Mouse (Mus musculus) adrenal gland, postnatal 25 days (tissue): ENCODE data around the gene Hspa12b. TPM values are rescaled to one million over a fixed set of nuclear protein-coding genes. Genes with fewer than 3 reads are reported as not detected.

Source experiments
- DNase-seq: peaks from one replicate; pipeline ENCODE4 v3.0.0; 2021; ENCODE audit warnings: mixed read lengths
- total RNA-seq: library from RNA; stranded (reverse); gene quantifications from 2 replicates; pipeline ENCODE4 v1.2.3, GENCODE M21; 2021

Gene Hspa12b
- total RNA-seq, 1 experiment from 2014 or later, result 10.8 TPM

DNA sequence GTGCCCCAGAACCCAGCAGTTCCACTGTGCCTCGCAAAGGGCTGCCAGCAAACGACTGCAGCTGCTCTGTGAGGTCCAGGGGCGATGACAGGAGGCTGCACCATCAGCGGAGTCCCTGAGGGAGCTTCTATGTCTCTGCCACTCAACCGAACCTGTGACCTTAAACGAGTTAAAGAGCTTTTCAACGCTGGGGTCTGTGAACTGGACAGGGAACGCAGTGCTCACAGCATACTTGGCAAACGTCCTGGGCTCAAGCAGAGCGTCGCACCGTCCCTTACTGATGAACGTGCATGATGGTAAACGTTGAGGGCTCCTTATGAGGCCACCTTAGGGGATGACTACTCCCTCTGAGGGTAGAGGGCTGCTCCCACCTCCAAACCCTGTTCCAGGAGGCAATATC is 59.3 kb downstream of the Hspa12b start:
- no peak for DNase-seq

DNA sequence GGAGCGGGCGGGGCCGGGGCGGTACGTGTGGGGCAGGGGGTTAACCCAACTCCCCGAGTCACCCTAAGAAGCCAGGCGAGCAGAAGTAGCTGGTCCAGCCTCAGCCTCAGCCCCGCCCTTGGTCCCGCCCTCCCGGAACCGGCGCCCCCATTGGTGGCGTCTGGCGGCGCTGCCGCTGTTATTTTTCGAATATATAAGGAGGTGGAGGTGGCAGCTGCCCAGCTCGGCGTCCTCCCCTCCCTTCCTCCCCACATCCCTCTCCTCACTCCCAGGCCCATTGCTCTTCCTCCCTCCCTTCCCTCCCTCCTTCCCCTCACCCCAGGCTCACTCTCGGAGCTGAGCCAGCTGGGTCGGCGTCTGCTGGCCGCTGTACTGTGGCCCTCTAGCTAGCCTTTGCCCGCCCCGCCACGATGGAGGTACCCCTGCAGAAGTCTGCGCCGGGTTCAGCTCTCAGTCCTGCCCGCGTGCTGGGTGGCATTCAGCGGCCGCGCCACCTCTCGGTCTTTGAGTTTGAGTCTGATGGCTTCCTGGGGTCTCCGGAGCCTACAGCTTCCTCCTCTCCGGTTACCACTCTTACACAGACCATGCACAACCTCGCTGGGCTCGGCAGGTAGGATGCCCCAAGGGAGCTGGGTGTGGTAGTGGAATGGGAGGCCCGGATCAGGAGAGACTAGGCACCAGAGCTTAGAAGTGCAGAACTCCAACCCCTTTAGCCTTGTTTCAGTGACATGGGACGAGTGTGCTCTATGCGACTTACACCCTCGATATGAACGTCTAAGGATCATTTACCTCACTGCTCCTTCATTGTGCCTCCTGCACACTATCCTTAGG is 59.9 kb downstream of the Hspa12b start, which contains the start of the genes Cdc25b and Spef1:
Gene Cdc25b, plus strand, starts transcription at position 179 of the 831 bp plus-strand sequence.
Gene Spef1, minus strand, starts transcription at position 512 of the 831 bp plus-strand sequence.
- peak; percentile 86 for DNase-seq

DNA sequence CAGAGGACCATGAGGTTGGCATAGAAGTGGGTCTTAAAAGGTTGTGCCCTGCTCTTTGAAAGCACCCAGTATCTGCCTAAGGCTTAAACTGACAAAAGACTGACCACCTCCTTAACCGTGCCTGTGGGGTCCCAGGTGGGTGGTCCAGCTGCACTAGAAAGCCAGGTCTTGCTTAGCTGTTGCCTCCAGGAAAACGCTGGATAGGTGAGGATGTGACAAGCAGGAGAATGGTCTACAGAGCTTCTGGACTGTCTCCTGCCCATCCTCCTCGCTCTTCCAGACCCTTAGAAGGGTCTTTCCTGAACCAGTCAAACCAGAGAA is 60.5 kb downstream of the Hspa12b start:
- DNase-seq, result no peak

DNA sequence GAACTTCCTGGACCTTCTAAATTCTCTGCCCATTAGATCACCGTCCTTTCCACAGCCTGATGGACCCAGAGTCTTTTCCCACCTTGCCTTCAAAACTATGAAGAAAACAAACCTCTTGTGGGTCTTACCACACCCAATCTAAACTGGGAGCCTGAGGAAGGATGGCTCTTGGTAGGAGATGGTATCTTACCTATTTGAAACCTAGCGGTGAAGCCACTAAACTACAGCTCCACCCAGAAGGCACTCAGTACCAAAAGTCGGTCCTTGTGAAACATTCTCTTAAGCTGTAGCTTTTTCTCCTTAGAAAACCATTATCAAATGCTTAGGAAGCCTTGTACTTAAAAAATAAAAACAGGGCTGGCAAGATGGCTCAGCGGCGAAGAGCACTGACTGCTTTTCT is 61.2 kb downstream of the Hspa12b start:
- no peak for DNase-seq

DNA sequence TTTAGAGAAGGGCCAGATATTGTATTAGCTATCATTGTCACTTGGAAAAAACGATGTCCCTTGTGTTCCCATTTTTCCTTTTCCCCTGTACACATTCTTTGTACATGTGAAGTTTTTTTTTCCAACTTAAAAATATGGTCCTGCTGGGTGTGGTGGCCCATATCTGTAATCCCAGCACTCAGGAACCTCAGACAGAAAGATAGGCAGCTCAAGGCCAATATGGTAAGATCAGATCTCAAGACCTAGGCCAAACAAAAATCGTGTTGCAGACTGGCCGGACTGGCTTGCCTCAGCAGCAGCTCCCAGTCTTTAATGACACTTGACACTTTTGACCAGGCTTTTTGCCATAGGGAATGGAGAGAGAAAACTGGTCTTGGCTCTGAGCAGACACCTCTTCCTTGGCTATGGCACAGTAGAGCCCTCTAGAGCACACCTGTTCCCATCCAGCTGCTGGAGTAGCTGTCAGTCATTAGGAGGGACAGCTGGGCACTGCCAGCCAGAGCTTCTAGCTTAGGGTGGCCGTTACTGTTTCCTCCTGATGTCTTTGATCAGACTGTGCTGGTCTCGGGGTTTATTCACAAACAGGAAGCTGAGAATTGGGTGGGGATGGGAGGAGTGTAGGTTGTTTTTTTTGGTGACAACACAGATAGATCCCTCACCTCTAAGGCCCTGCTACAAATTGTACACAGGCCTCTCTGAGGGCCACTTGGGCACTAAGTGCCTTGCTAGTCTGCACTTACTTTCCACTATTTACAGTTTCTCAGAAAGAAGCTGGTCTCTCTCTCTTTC is 62.6 kb downstream of the Hspa12b start:
- no peak for DNase-seq

DNA sequence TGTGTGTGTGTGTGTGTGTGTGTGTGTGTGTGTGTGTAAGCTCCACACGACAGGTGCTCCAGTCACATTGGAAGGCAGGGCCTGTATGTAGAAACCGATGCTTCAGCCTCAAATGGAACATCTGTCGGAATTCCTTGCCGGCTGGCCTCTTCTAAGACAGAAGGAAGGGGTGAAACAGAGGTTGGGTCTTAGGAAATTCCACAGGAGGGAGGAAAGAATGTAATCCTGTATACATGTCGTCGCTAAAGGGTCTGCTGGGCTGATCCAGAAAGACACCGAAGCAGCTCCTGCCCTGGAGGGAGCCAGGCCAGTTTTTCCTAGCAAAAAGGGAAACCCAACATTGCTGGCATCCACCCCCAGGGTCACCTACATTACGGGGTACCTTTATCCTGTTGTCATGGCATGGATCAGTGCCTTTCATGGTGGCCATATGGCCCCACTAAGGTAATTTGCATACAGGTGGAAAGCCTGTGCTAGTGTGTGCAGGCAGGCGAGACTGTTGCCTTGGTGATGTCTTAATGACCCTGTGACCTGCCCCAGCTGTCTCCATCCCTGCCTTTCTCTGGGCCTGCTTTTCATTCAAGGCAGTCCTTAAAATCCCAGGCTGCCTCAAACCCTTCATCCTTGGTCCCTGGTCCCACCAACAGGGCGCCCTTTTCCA is 63.4 kb downstream of the Hspa12b start:
- no peak for DNase-seq

DNA sequence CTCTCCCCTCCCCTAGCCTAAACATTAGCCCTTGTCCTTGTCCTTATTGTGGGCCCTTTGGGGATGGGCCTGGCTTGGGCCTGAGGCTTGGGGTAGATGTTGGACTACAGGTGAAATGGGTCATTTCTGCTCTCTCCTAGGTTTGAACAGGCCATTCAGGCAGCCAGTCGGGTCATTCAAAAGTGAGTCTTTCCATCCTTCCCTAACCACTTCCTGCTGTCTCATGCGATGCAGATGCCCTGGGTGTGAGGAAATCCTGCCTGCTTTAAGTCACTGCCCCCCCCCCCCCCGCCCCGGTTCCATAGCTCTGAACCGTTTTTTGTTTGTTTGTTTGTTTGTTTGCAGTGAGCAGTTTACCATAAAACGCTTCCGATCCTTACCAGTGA is 63.9 kb downstream of the Hspa12b start:
- DNase-seq, result no peak

Other genes starting within 250 kb of the Hspa12b start
- gene 4930402H24Rik, start 220.9 kb upstream of the Hspa12b start, total RNA-seq, result 29.6 and 38.9 TPM in 2 replicates
- 35.0 and 41.2 TPM in 2 replicates for gene Atrn, start 220.8 kb upstream of the Hspa12b start, total RNA-seq
- gene Gfra4, start 84.2 kb upstream of the Hspa12b start, total RNA-seq, result 4.2 and 6.3 TPM in 2 replicates
- gene Adam33, start 63.5 kb upstream of the Hspa12b start, total RNA-seq, result 3.8 and 4.8 TPM in 2 replicates
- gene Siglec1, start 40.5 kb upstream of the Hspa12b start, total RNA-seq, result 2.6 and 2.7 TPM in 2 replicates
- not detected in 2 replicates for gene Gm11037, start 6.2 kb downstream of the Hspa12b start, total RNA-seq
- gene 1700037H04Rik, start 32.8 kb downstream of the Hspa12b start, total RNA-seq, result 59.8 and 74.8 TPM in 2 replicates
- gene Cenpb, start 52.8 kb downstream of the Hspa12b start, total RNA-seq, result 52.9 and 66.5 TPM in 2 replicates
- gene Cdc25b, start 59.7 kb downstream of the Hspa12b start, total RNA-seq, result 8.3 and 10.8 TPM in 2 replicates
- gene Spef1, start 60.0 kb downstream of the Hspa12b start, total RNA-seq, result 5.0 and 7.6 TPM in 2 replicates
- gene Ap5s1, start 79.8 kb downstream of the Hspa12b start, total RNA-seq, result 18.6 and 24.5 TPM in 2 replicates
- 44.2 and 45.9 TPM in 2 replicates for gene Mavs, start 106.8 kb downstream of the Hspa12b start, total RNA-seq
- 65.7 and 72.4 TPM in 2 replicates for gene Pank2, start 135.2 kb downstream of the Hspa12b start, total RNA-seq
- 6.2 and 6.4 TPM in 2 replicates for gene Rnf24, start 225.6 kb downstream of the Hspa12b start, total RNA-seq